Mouse (Mus musculus) stomach, embryonic 15.5 days (tissue): ENCODE data around the gene Zswim2. TPM values are rescaled to one million over a fixed set of nuclear protein-coding genes. Genes with fewer than 3 reads are reported as not detected.
"Not testable (repeated sequence)": the region's sequence is repeated elsewhere in the genome, so short reads cannot be mapped to it uniquely, and the experiment has no call there.

ENCODE experiments used
- ATAC-seq: fragments of 200-750 bp; cut with Nextera tagmentation; 2 replicates; pipeline ENCODE4 v1.8.0; 2017; ENCODE audit warnings: low read depth, moderate number of reproducible peaks, moderate TSS enrichment; ENCODE audit not compliant: insufficient read depth, low FRiP score
- H3K27ac ChIP-seq: fragments of 300-500 bp; sonication (generic); 2 replicates; pipeline ENCODE4 v1.5.1; 2015; ENCODE audit warnings: mild to moderate bottlenecking, inconsistent platforms
- H3K27me3 ChIP-seq: fragments of 300-500 bp; sonication (generic); replicated peaks from 2 replicates; pipeline ENCODE4 v1.6.1; 2015; ENCODE audit warnings: inconsistent platforms
- H3K36me3 ChIP-seq: fragments of 300-500 bp; sonication (generic); 2 replicates; pipeline ENCODE4 v1.6.1; 2015; ENCODE audit warnings: inconsistent platforms
- H3K4me1 ChIP-seq: fragments of 300-500 bp; sonication (generic); 2 replicates; pipeline ENCODE4 v1.6.1; 2015; ENCODE audit warnings: inconsistent platforms
- H3K4me2 ChIP-seq: fragments of 300-500 bp; sonication (generic); 2 replicates; pipeline ENCODE4 v1.6.1; 2015; ENCODE audit warnings: mild to moderate bottlenecking, inconsistent platforms
- H3K4me3 ChIP-seq: fragments of 300-500 bp; sonication (generic); replicated peaks from 2 replicates; pipeline ENCODE4 v1.5.1; 2015; ENCODE audit warnings: inconsistent platforms
- H3K9ac ChIP-seq: fragments of 300-500 bp; sonication (generic); 2 replicates; pipeline ENCODE4 v1.6.1; 2015; ENCODE audit warnings: inconsistent platforms
- H3K9me3 ChIP-seq: fragments of 300-500 bp; sonication (generic); 2 replicates; pipeline ENCODE4 v1.6.1; 2016; ENCODE audit warnings: inconsistent platforms
- WGBS: fragments of 180-500 bp; shearing (Covaris S2); methylation state at CpG from one replicate; pipeline ENCODE4 v1.1.7; 2015; 5-methylcytosine and 5-hydroxymethylcytosine counted together
- polyA plus RNA-seq: library from polyadenylated mRNA; unstranded; fragments of >200 nt; fragmentation: Nextera tagmentation; extraction: Ambion mirVana; gene quantifications from 2 replicates; pipeline ENCODE4 v1.2.1, GENCODE M21; 2015

Gene Zswim2
- polyA plus RNA-seq = not detected in 2 replicates

DNA sequence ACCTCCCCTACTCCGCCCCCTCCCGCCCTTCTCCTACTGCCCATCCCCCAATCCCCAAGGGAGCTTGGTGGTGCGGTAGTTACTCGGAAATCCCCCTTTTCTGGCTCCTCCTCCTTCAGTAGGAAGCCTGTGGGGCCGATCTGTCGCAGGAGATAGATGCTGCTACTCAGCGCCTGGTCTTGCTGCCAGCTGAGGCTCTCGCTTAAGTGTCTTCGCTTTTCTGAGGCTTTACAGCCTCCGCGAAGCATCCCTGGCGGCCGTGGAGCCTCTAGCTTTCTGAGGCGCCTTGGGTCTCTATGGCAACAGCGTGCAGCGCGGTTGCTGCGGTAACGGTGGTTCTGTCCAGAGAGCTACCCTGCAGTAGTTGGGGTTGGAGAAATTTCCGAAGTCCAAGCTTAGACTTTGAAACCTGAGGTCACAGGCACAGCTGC is at the start of gene Zswim2:
Gene Zswim2, minus strand, starts transcription at position 298 of the 431 bp plus-strand sequence.
- peak within 1 kb of the TSS; percentile 48 for H3K4me2 ChIP-seq
- H3K9ac ChIP-seq = no peak within 1 kb of the TSS
- peak within 1 kb of the TSS; percentile 27; the same call in 1 of the 2 replicates for H3K4me3 ChIP-seq
- H3K36me3 ChIP-seq = no peaks in the 10 kb centered on the region
- WGBS = 1% methylated on average over 20 of the region's 20 CpGs
- 0 out of 2 replicates have a peak, but pooled peaks cover 4% of the 10 kb centered on the region for H3K4me1 ChIP-seq
- ATAC-seq = peak; percentile 66; the same call in 1 of the 2 replicates
- no peak within 1 kb of the TSS for H3K27ac ChIP-seq
- no peaks in the 10 kb centered on the region for H3K9me3 ChIP-seq
- H3K27me3 ChIP-seq = no peaks in the 10 kb centered on the region

GRCm38 (mm10) chr2:83990253-83990652 is 49.2 kb upstream of the Zswim2 start, which contains the start of gene Gm13691:
Gm13691 (plus strand) TSS chr2:83990553.
- H3K4me1 ChIP-seq, H3K9me3 ChIP-seq, H3K4me2 ChIP-seq, H3K27me3 ChIP-seq, H3K27ac ChIP-seq, H3K4me3 ChIP-seq, ATAC-seq, H3K9ac ChIP-seq, H3K36me3 ChIP-seq: not testable (repeated sequence)
- no CpG with 5 or more reads among the region's 6 CpGs for WGBS

GRCm38 (mm10) chr2:83984443-83984842 is 43.4 kb upstream of the Zswim2 start, which contains the start of gene Gm13697:
Gm13697 (plus strand) TSS chr2:83984743.
- H3K27ac ChIP-seq, H3K36me3 ChIP-seq, H3K4me2 ChIP-seq, H3K4me3 ChIP-seq, H3K9ac ChIP-seq, H3K27me3 ChIP-seq, H3K4me1 ChIP-seq, ATAC-seq, H3K9me3 ChIP-seq: not testable (repeated sequence)
- no CpG with 5 or more reads among the region's 6 CpGs for WGBS

GRCm38 (mm10) chr2:83978633-83979032 is 37.6 kb upstream of the Zswim2 start, which contains the start of gene Gm13694:
Gm13694 (plus strand) TSS chr2:83978933.
- not testable (repeated sequence) for H3K4me1 ChIP-seq, H3K4me3 ChIP-seq, H3K9ac ChIP-seq, H3K4me2 ChIP-seq, H3K27ac ChIP-seq, ATAC-seq, H3K27me3 ChIP-seq, H3K9me3 ChIP-seq, H3K36me3 ChIP-seq
- no CpG with 5 or more reads among the region's 6 CpGs for WGBS

DNA sequence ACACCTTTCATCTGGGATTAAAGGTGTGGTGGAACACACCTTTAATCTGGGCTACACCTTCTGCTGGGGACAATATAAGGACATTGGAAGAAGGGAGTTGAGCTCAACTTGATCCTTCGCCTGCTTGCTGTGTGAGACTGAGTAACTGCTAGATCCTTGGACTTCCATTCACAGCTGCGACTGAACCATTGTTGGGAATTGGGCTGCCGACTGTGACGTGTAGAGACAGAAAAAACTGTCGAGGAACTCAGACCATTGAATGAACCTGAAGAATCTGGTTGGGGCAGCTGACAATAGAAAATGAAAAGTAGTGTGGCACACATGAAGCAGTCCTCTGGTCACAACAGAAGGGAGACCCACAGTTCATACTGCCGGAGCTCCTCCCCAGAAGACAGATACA is 31.8 kb upstream of the Zswim2 start, which contains the start of gene Gm13696:
Gene Gm13696, plus strand, starts transcription at position 301 of the 400 bp plus-strand sequence.
- not testable (repeated sequence) for H3K27ac ChIP-seq, H3K36me3 ChIP-seq, H3K4me1 ChIP-seq, H3K9me3 ChIP-seq, H3K4me3 ChIP-seq, H3K9ac ChIP-seq, H3K4me2 ChIP-seq, H3K27me3 ChIP-seq, ATAC-seq
- no CpG with 5 or more reads among the region's 6 CpGs for WGBS

- H3K27ac ChIP-seq = not testable (repeated sequence)
These were observed 26.0 kb upstream of the Zswim2 start, which contains the start of gene Gm13695 for GRCm38 (mm10) chr2:83967013-83967412. Gm13695 (plus strand) TSS chr2:83967313.

GRCm38 (mm10) chr2:83961203-83961602 is 20.2 kb upstream of the Zswim2 start, which contains the start of gene Gm13693:
Gm13693 (plus strand) TSS chr2:83961503.
- ATAC-seq, H3K27me3 ChIP-seq, H3K27ac ChIP-seq, H3K9me3 ChIP-seq, H3K4me1 ChIP-seq, H3K4me2 ChIP-seq, H3K4me3 ChIP-seq, H3K9ac ChIP-seq, H3K36me3 ChIP-seq: not testable (repeated sequence)
- WGBS = no CpG with 5 or more reads among the region's 6 CpGs

More at GRCm38 (mm10) chr2:83967013-83967412, 26.0 kb upstream of the Zswim2 start, which contains the start of gene Gm13695:
- WGBS = no CpG with 5 or more reads among the region's 6 CpGs
- H3K36me3 ChIP-seq, H3K4me1 ChIP-seq, H3K9ac ChIP-seq, H3K4me2 ChIP-seq, H3K9me3 ChIP-seq, H3K27me3 ChIP-seq, ATAC-seq, H3K4me3 ChIP-seq: not testable (repeated sequence)

- not testable (repeated sequence) for H3K27ac ChIP-seq, H3K9me3 ChIP-seq, H3K9ac ChIP-seq, H3K4me3 ChIP-seq, ATAC-seq, H3K4me1 ChIP-seq, H3K27me3 ChIP-seq, H3K4me2 ChIP-seq, H3K36me3 ChIP-seq
- WGBS = no CpG with 5 or more reads among the region's 6 CpGs
These were observed 14.4 kb upstream of the Zswim2 start, which contains the start of gene Gm13698 for GRCm38 (mm10) chr2:83955393-83955792. Gm13698 (plus strand) TSS chr2:83955693.

- no peaks in the 10 kb centered on the region for H3K9me3 ChIP-seq
- 55% methylated on average over 4 of the region's 4 CpGs for WGBS
- no peak overlapping the region for H3K4me2 ChIP-seq
- H3K27me3 ChIP-seq = no peaks in the 10 kb centered on the region
- no peaks in the 10 kb centered on the region for H3K36me3 ChIP-seq
- H3K9ac ChIP-seq = no peak overlapping the region
- ATAC-seq = no peak
- no peak overlapping the region for H3K4me3 ChIP-seq
- H3K27ac ChIP-seq = no peak overlapping the region
- 0 out of 2 replicates have a peak, but pooled peaks cover 4% of the 10 kb centered on the region for H3K4me1 ChIP-seq
These were observed 764 bp upstream of the Zswim2 start for GRCm38 (mm10) chr2:83941792-83942191.

DNA sequence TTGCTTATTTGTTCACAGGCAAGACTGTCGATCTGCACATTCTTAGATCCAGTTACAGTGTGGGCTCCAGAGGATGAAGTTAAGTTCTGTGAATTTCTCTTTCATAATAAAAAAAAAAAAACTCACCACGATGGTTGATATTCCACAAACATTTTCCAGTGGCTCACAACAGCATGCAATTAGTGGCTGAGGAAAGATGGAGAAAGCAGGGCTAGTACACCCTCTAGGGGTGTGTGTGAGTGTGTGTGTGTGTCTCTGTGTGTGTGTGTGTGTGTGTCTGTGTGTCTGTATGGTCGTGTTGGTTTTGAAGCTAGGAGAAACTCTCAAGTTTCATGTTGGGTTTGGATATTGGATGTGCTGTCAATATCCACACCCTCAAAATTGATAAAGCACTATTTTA is 350 bp upstream of the Zswim2 start:
- 38% methylated on average over 3 of the region's 3 CpGs for WGBS
- H3K4me2 ChIP-seq = peak overlapping the region; percentile 48
- H3K4me3 ChIP-seq = 0 out of 2 replicates have a peak overlapping the region, but pooled peaks have one; percentile 27
- H3K27me3 ChIP-seq = no peaks in the 10 kb centered on the region
- no peak overlapping the region for H3K9ac ChIP-seq
- H3K9me3 ChIP-seq = no peaks in the 10 kb centered on the region
- H3K36me3 ChIP-seq = no peaks in the 10 kb centered on the region
- H3K4me1 ChIP-seq = 0 out of 2 replicates have a peak, but pooled peaks cover 4% of the 10 kb centered on the region
- H3K27ac ChIP-seq = no peak overlapping the region
- ATAC-seq = no peak

DNA sequence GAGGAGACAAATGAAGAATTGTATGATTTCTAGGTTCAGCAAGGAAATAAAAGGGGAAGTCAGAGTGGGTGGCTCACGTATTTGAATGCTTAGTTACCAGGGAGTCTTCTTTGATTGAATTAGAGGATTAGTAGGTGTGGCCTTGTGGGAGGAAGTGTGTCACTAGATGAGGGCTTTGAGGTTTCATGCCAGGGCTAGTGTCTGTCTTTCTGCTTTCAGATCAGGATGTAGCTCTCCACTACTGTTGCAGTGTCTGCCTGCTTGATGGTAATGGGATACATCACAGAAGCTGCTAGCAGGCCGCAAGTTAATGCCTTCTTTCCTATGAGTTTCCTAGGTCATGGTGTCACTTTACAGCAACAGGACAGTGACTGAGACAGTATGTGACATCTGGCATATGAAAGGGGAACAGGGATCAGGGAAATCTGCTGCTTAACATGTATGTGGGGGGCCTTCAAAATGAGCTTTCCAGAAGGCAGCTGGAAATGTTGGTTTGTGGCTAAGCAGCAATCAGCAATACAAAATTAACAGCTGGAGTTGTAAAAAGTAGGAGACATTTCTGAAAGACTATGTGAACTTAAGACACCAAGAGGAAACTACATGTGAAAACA is 11.4 kb downstream of the Zswim2 start:
- no peak for ATAC-seq

GRCm38 (mm10) chr2:83901896-83902540 is 39.0 kb downstream of the Zswim2 start:
- Histone ChIP-seq H3K4me2 (no peak overlapping the region), H3K4me3 (no peak overlapping the region), H3K4me1 (no peaks in the 10 kb centered on the region), H3K36me3 (no peaks in the 10 kb centered on the region), H3K9me3 (no peaks in the 10 kb centered on the region), H3K27ac (no peak overlapping the region), H3K27me3 (no peaks in the 10 kb centered on the region), H3K9ac (no peak overlapping the region)
- 61% methylated on average over 2 of the region's 2 CpGs for WGBS
- ATAC-seq = no peak

More for the DNA sequence above, 11.4 kb downstream of the Zswim2 start:
- WGBS = 64% methylated on average over 2 of the region's 2 CpGs
- Histone ChIP-seq H3K27ac (no peak overlapping the region), H3K4me3 (no peak overlapping the region), H3K9me3 (no peaks in the 10 kb centered on the region), H3K4me2 (no peak overlapping the region), H3K27me3 (no peaks in the 10 kb centered on the region), H3K9ac (no peak overlapping the region), H3K4me1 (no peaks in the 10 kb centered on the region), H3K36me3 (no peaks in the 10 kb centered on the region)
